Mouse (Mus musculus) brain, embryonic 14.5 days (tissue): Measurements from ENCODE around the gene Nxph4.

Source experiments
- CTCF ChIP-seq: fragments of 200-500 bp; IDR thresholded peaks from 2 replicates; pipeline ENCODE4 v1.5.1; 2012; ENCODE audit warnings: inconsistent platforms, mild to moderate bottlenecking, moderate library complexity, borderline replicate concordance; ENCODE audit not compliant: insufficient read depth, insufficient read length; ENCODE audit errors: extremely low read depth
- POLR2A ChIP-seq: fragments of 200-500 bp; IDR thresholded peaks from 2 replicates; pipeline ENCODE4 v1.6.1; 2012; ENCODE audit warnings: mild to moderate bottlenecking, inconsistent platforms, borderline replicate concordance; ENCODE audit not compliant: poor library complexity, insufficient read depth, insufficient read length, severe bottlenecking; ENCODE audit errors: extremely low read depth

GRCm38 (mm10) chr10:127512307-127512666 is 22.1 kb downstream of the Nxph4 start:
- TF ChIP-seq CTCF (no peak), POLR2A (no peak)
